8 mouse cellular contexts compared by ENCODE assay signal in genomic region chr2:121957216-121957792, GRCm38 (mm10). TPM values are rescaled to one million over a fixed set of nuclear protein-coding genes. Genes with fewer than 3 reads are reported as not detected.
A peak's percentile ranks its signal among the peaks of the same experiment; 100 is the strongest.
DNase-seq lines count a peak whose midpoint lies in the region; ATAC-seq and TF ChIP-seq lines count a peak whose summit lies in the region.

No protein-coding gene starts in this region.

- TF ChIP-seq CTCF in heart, postnatal 0 days (IDR thresholded peaks at IDR 0.05; ENCODE audit: low read depth): no peak

- H3K27ac ChIP-seq in heart, embryonic 16.5 days (ENCODE audit: low read length): peak overlapping the region; percentile 95
- peak overlapping the region; percentile 99 for H3K27ac ChIP-seq in heart, postnatal 0 days (ENCODE audit: low read depth)
- no peak overlapping the region for H3K27ac ChIP-seq in midbrain, embryonic 12.5 days (replicated peaks)

- ATAC-seq in heart, embryonic 16.5 days (replicated peaks; ENCODE audit: extremely low read depth, insufficient read depth, low FRiP score): no peak
- ATAC-seq in heart, postnatal 0 days (ENCODE audit: insufficient read depth, low read depth): no peak
- ATAC-seq in midbrain, embryonic 12.5 days (ENCODE audit: low FRiP score, low read depth): no peak

- H3K27me3 ChIP-seq in heart, embryonic 16.5 days (ENCODE audit: control insufficient read depth, insufficient read depth, low read length): no peaks in the 10 kb centered on the region
- H3K27me3 ChIP-seq in heart, postnatal 0 days (ENCODE audit: control insufficient read depth, insufficient read depth, low read length): no peaks in the 10 kb centered on the region
- H3K27me3 ChIP-seq in midbrain, embryonic 12.5 days: peaks cover 8% of the 10 kb centered on the region; the same call in 1 of the 2 replicates

- no peak for DNase-seq in heart, adult 11 months
- DNase-seq in MN1 (ENCODE audit: low spot score): peak; percentile 10
- no peak for DNase-seq in heart, postnatal 0 days (ENCODE audit: low spot score)
- DNase-seq in right cerebral cortex, postnatal 10 days (ENCODE audit: low spot score in 2 of 2): no peak
- DNase-seq in adrenal gland, adult 8-10 months: no peak
- no peak for DNase-seq in layer of hippocampus, adult 9-11 months

- TF ChIP-seq EP300 in heart, postnatal 0 days (IDR thresholded peaks at IDR 0.05; ENCODE audit: low read depth): no peak

- no peaks in the 10 kb centered on the region for H3K9me3 ChIP-seq in heart, embryonic 16.5 days (replicated peaks; ENCODE audit: control insufficient read depth, low read length)
- no peaks in the 10 kb centered on the region for H3K9me3 ChIP-seq in heart, postnatal 0 days (replicated peaks; ENCODE audit: control insufficient read depth, low read length)
- H3K9me3 ChIP-seq in midbrain, embryonic 12.5 days: no peaks in the 10 kb centered on the region

- H3K36me3 ChIP-seq in heart, embryonic 16.5 days (ENCODE audit: control insufficient read depth, insufficient read depth): 0 out of 2 replicates have a peak, but pooled peaks cover 4% of the 10 kb centered on the region
- H3K36me3 ChIP-seq in heart, postnatal 0 days (replicated peaks; ENCODE audit: control insufficient read depth, insufficient read depth, low read length): peaks cover 11% of the 10 kb centered on the region; the same call in 1 of the 2 replicates
- H3K36me3 ChIP-seq in midbrain, embryonic 12.5 days: peaks cover 5% of the 10 kb centered on the region; the same call in 1 of the 2 replicates

- H3K4me2 ChIP-seq in heart, embryonic 16.5 days (ENCODE audit: low read depth, low read length): peak overlapping the region; percentile 84
- peak overlapping the region; percentile 88 for H3K4me2 ChIP-seq in heart, postnatal 0 days (ENCODE audit: low read depth, low read length)
- peak overlapping the region; percentile 80 for H3K4me2 ChIP-seq in midbrain, embryonic 12.5 days (replicated peaks)

- H3K4me3 ChIP-seq in heart, embryonic 16.5 days (ENCODE audit: low read length): peak overlapping the region; percentile 75
- H3K4me3 ChIP-seq in heart, postnatal 0 days (ENCODE audit: low read depth, low read length): peak overlapping the region; percentile 97
- H3K4me3 ChIP-seq in midbrain, embryonic 12.5 days: peak overlapping the region; percentile 96

- peak overlapping the region; percentile 92 for H3K9ac ChIP-seq in heart, embryonic 16.5 days (ENCODE audit: low read length)
- peak overlapping the region; percentile 93 for H3K9ac ChIP-seq in heart, postnatal 0 days (replicated peaks; ENCODE audit: low read depth, low read length)
- H3K9ac ChIP-seq in midbrain, embryonic 12.5 days (replicated peaks): peak overlapping the region; percentile 96

- H3K4me1 ChIP-seq in heart, embryonic 16.5 days (ENCODE audit: control insufficient read depth, insufficient read depth, low read length): peaks cover 23% of the 10 kb centered on the region
- peaks cover 16% of the 10 kb centered on the region; the same call in 1 of the 2 replicates for H3K4me1 ChIP-seq in heart, postnatal 0 days (ENCODE audit: control insufficient read depth, insufficient read depth)
- peaks cover 23% of the 10 kb centered on the region for H3K4me1 ChIP-seq in midbrain, embryonic 12.5 days

- WGBS in heart, embryonic 16.5 days: 5% methylated on average over 8 of the region's 8 CpGs
- WGBS in heart, postnatal 0 days: 4% methylated on average over 8 of the region's 8 CpGs
- 16% methylated on average over 8 of the region's 8 CpGs for WGBS in midbrain, embryonic 12.5 days

RNA-seq across cellular contexts. Expression of gene Mageb3, which starts 1.4 kb away (rescaled TPM):
- polyA plus RNA-seq in heart, embryonic 16.5 days (2015; fragmentation: Nextera tagmentation; extraction: Ambion mirVana): 0.08 and 0.14 TPM in 2 replicates
- 0.08 and 0.35 TPM in 2 replicates for total RNA-seq in heart, postnatal 0 days (2014; rRNA removed; ENCODE audit: low replicate concordance)
- 0.10 TPM in 2 replicates for polyA plus RNA-seq in heart, postnatal 0 days (2015; fragmentation: Nextera tagmentation; extraction: Ambion mirVana)
- 0.29 and 0.63 TPM in 2 replicates for polyA plus RNA-seq in midbrain, embryonic 12.5 days (2016; fragmentation: Nextera tagmentation; extraction: Ambion mirVana)
- not detected for total RNA-seq in adrenal gland, adult 8-10 months (2022)

RNA-seq across cellular contexts. Expression of gene Ctdspl2, which starts 1.5 kb away (rescaled TPM):
- 34.3 and 34.6 TPM in 2 replicates for polyA plus RNA-seq in heart, embryonic 16.5 days (2015; fragmentation: Nextera tagmentation; extraction: Ambion mirVana)
- total RNA-seq in heart, postnatal 0 days (2014; rRNA removed; ENCODE audit: low replicate concordance): 21.3 and 29.4 TPM in 2 replicates
- polyA plus RNA-seq in heart, postnatal 0 days (2015; fragmentation: Nextera tagmentation; extraction: Ambion mirVana): 21.4 and 23.4 TPM in 2 replicates
- 53.2 and 62.8 TPM in 2 replicates for polyA plus RNA-seq in midbrain, embryonic 12.5 days (2016; fragmentation: Nextera tagmentation; extraction: Ambion mirVana)
- total RNA-seq in adrenal gland, adult 8-10 months (2022): 10 to 100 TPM; 24.5 to 30.8 (median 25.8) TPM
